Mouse (Mus musculus) lung, postnatal 36 days (tissue): ENCODE data around the gene Tshz2.
A peak's percentile ranks its signal among the peaks of the same experiment; 100 is the strongest.
"Not testable (repeated sequence)": the region's sequence is repeated elsewhere in the genome, so short reads cannot be mapped to it uniquely, and the experiment has no call there.

Source experiments
- DNase-seq: peaks from one replicate; pipeline ENCODE4 v3.0.0; 2022; ENCODE audit warnings: mixed read lengths

The Tshz2 gene

DNA sequence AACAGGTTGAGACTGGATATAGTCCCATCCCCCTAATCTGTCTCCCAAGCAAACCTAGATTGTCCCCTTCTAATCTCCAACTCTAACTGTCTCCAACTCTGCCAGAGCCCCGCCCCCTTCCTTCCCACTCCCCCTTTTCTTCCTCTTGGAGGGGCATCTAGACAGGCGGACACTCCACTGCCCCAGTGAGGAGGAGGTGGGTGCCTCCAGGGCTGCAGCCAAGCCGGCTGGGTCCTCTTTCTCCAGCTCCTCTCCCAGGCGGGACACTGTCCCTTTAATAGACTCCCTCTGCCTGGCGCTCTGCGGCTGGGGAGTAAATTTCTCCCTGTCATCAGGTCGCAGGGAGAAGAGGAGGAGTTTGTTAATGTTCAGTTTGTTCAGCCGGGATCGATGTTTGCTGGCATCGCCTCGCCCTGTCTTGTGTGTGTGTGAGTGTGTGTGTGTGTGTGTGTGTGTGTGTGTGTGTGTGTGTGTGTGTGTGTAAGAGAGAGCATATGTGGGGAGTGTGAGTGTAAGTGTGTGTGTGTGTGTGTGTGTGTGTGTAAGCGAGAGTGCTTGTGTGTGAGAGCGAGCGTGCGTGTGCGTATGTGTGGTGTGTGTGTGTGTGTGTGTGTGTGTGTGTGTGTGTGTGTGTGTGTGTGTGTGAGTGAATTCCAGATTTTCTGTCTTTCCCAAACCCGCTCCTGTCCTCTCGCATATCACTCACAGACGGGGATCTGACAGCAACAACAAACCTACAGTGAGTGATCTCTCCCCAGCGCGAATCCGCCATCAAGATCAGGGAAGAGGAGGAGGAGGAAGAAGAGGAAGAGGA lies at the start of gene Tshz2:
Gene Tshz2 (plus strand): TSS at position 676 of the 814 bp plus-strand sequence.
- DNase-seq: peak; percentile 55

- DNase-seq: no peak
Measured at GRCm38 (mm10) chr2:169583476-169583875, 49.3 kb upstream of the Tshz2 start.

GRCm38 (mm10) chr2:169584745-169585456 lies 47.9 kb upstream of the Tshz2 start:
- no peak for DNase-seq

DNA sequence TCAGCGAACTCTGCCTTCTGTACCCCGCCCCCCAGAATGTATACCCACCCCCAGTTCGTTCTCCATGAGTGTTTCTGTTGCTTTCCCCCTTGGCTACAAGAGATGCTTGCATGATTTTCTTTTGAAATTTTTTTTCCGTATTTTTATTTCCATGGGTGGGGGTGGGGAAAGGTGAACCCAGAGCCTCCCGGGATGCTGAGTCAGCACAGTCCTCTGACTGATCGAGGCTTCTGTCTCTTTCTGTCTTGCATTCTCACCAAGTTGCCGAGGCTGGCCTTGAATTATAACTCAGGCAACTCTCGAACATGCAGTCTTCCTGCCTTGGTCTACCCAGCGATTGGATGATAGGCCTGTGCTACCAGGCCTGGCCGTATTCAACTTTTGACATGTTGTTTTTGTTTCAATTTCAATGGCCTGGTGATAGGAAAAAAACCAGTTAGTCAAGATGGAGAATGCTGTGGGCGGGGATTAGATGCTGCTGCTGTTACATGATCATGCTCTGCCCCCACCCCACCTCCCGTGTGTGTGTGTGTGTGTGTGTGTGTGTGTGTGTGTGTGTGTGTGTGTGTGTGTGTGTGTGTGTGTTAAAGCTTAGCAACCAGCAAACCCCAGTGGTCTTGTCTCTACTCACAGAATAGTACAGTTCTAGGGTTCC lies 47.1 kb upstream of the Tshz2 start:
- DNase-seq: no peak

DNA sequence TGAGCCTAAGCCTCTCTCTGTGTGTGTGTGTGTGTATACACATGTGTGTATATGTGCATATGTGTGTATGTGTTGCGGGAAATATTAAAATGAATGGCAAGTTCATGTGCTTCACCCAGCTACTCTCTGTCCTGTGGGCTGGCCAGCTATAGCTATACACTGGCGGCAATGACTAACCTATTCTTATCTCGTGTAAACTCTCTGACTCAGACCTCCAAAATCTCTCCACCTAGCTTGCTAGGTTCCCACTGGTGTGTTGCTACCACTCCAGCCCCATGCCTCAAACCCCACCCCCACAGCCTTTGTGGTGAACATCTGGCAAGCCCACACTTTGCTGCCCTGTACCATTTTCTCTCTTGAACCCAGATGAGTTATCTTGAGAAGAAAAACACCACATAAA lies 46.1 kb upstream of the Tshz2 start:
- no peak for DNase-seq

GRCm38 (mm10) chr2:169587645-169588044 lies 45.2 kb upstream of the Tshz2 start, which contains the start of gene Gm11011:
Gm11011 (minus strand) TSS chr2:169587745.
- DNase-seq: not testable (repeated sequence)

DNA sequence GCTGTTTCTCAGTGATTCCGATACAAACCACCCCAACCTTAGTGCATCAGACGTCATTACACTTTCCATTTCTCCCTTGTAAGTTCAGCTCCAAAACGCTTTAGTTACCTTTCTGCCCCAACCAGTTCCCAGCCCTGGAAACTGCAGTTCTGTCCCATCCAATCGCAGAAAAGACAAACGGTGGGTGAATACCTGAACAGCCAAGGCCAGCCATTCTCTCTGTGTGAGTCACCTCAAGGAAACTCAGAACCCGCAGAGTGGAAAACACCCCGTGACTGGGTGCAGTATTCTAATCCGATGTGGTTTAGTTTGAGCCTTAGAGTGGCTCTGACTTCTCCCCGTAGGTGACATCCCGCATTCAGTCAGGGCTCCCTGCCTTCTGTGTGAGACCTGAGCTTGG lies 43.1 kb upstream of the Tshz2 start:
- DNase-seq: no peak

DNA sequence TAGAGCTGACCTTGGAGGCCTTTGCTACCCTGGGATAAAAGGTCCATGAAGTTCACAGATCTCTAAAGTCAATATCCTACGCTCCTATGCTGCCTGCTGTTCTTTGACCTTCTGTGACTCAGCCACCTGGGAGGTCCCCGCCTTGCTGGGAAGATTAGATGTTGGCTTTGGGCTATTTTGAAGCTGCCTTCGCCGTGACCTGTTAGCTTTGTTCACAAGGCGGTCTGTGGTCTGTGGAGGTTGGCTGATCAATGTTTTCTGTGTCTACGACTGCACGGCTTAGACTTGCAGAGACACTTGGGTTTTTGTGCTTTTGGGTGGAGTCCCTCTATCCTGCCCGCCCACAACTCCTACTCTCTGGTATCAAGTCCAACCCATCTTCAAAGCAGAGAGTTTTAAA lies 42.4 kb upstream of the Tshz2 start:
- DNase-seq: no peak

GRCm38 (mm10) chr2:169593742-169594141 lies 39.1 kb upstream of the Tshz2 start:
- no peak for DNase-seq

- DNase-seq: no peak
Measured at GRCm38 (mm10) chr2:169597357-169597756, 35.5 kb upstream of the Tshz2 start.

GRCm38 (mm10) chr2:169597971-169598370 lies 34.8 kb upstream of the Tshz2 start:
- no peak for DNase-seq

DNA sequence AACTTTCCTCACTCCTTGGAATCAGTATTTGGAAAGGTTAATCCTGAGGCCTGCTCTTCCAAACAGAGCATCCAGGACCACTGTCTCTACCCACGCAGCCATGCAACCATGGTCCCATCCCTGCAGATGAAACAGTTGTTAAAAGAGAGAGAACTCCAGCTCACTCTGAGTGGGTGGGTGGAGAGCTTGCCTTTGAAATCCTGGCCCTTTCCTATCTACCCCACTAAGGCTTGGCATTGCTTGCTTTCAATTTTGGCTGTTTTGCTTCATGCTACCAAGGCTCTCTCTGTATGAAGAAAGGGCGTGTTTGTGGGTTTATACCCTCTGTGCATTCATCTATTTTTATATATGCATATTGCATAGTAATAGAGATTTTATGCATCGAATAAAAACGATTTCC lies 33.2 kb upstream of the Tshz2 start:
- DNase-seq: no peak

DNA sequence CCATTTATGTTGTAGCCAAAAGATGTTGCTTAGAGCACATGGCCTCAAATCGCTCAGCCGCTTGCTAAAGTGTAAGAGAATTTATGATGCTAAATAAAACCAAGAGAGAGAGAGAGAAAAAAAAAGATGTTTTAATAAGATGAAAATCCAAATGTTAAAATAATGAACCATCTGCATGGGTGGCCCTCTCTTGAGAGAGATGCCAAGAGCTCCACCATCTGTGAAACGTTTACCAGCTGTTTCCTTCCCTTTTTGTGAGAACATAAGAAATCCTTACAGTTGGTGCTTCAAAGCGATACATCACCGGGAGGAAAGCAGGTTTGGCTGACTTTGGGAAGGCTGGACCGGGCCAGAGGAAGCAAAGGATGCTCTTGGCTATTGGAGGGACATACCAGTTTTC lies 32.6 kb upstream of the Tshz2 start:
- DNase-seq: no peak

- no peak for DNase-seq
Measured at GRCm38 (mm10) chr2:169606901-169607678, 25.7 kb upstream of the Tshz2 start.

GRCm38 (mm10) chr2:169607787-169608186 lies 25.0 kb upstream of the Tshz2 start:
- DNase-seq: peak; percentile 46

GRCm38 (mm10) chr2:169609956-169610355 lies 22.9 kb upstream of the Tshz2 start:
- DNase-seq: peak; percentile 23

GRCm38 (mm10) chr2:169610882-169611281 lies 21.9 kb upstream of the Tshz2 start:
- no peak for DNase-seq

DNA sequence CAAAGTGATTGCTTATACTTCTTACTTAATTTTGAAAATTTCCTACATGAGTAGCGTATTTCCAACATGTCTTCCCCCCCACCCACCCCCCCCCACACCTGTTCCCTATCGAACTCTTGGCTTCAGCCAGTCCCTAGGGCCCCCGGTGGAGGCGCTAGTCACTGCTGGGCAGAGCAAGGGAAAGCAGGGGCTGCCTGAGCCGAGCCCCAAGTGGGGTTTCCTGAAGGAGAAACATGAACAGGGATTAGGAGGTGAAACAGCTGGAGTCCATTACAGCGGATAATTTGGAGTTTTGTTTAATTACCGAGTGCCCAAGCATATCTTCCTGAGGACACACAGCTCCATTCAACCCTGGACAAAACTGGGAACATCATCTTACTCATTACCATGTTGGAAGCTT lies 21.3 kb upstream of the Tshz2 start:
- no peak for DNase-seq

DNA sequence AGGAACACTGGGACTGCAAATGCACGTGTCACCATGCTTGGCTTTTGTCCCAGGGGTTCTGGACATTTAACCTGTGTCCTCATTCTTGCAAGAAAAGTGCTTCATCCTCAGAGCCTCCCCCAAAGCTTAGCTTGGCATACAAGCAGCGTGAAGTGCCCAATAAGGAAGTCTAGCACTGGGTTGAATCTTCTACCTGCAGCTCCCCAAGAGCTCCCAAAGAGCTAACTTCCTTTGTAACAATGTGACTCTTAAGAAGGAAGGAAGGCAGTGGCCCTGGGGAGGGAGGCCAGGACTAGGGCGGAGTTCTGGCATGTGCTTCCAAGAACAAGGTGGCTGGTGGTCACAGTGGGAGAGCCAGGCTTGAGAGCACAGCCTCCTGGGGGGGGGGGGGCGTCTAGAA lies 18.1 kb upstream of the Tshz2 start:
- DNase-seq: no peak

- DNase-seq: no peak
Measured at GRCm38 (mm10) chr2:169615998-169616397, 16.8 kb upstream of the Tshz2 start.

GRCm38 (mm10) chr2:169621201-169621710 lies 11.6 kb upstream of the Tshz2 start:
- no peak for DNase-seq

GRCm38 (mm10) chr2:169630070-169630469 lies 2.7 kb upstream of the Tshz2 start:
- DNase-seq: no peak
